Mouse (Mus musculus): ENCODE data around the gene Sik2.

DNA sequence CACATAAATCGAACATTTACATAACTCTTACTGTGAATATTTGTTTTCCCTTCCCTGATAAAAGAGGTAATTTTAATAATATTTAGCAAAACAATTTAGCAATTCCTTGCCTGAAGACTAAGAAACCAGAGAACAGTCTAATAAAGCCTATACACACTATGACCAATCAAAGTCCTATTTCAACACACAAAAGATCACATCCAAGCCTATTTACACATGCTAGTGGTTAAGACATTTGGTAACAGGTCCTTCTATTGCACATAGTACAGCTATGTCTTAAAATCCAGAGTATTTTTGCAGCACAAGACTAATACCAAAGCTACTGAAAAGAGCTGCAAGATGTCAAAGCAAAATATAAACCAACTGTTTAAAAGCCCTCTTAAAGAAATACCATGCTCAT, 4.8 kb downstream of the Sik2 start:
- TF ChIP-seq CTCF (IDR thresholded peaks at IDR 0.05; ENCODE audit: control insufficient read depth, insufficient read depth, low read length) = no peak
- TF ChIP-seq POLR2A (IDR thresholded peaks at IDR 0.05; ENCODE audit: borderline replicate concordance, control insufficient read depth, low read depth, low read length) = no peak
